Mouse (Mus musculus): ENCODE measurements at regions not wholly inside any gene's neighbourhood (a gene's known extent, or its start where the extent isn't known, plus 50 kb on each side); places are given as distances from the start of the nearest gene placed in this dataset.
"Not testable (repeated sequence)": the region's sequence is repeated elsewhere in the genome, so short reads cannot be mapped to it uniquely, and the experiment has no call there.

DNA sequence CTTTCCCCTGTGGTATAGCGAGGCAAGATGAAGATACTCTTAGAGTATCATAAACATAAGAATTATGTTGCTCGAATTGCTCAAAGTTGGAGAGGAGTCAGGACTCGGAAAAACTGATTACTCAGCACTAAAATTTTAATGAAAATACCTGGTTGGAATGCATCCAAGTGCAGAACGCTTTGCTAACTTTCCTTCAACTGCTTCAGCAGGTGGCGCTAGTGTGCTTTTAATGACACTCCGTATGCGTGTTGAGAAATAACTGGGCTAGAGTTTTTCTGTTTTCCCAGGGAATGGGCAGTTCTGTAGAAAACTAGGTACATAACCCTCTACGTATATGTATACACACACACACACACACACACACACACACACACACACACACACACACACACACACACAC, 221.0 kb downstream of the Grxcr1 start:
- DNase-seq (ENCODE audit: low spot score), result peak; percentile 80

DNA sequence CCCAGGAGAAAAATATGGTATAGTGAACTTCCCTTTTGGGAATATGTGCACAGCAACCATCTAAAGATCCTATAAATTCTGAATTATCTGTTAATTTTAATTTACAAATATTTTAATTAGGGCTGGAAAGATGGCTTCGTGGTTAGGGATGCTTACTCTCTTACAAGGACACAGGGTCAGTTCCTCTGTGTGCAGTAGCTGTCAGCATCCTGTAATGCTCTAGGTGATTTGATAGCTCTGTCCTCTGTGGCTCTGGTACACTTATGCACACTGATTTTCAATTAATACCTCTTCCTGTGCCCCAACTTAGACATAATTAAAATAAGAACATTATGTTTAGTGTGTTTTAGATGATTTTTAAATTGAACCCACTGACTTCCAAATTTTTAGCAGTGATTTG, 221.8 kb downstream of the Grxcr1 start:
- no peak for DNase-seq (ENCODE audit: low spot score)

DNA sequence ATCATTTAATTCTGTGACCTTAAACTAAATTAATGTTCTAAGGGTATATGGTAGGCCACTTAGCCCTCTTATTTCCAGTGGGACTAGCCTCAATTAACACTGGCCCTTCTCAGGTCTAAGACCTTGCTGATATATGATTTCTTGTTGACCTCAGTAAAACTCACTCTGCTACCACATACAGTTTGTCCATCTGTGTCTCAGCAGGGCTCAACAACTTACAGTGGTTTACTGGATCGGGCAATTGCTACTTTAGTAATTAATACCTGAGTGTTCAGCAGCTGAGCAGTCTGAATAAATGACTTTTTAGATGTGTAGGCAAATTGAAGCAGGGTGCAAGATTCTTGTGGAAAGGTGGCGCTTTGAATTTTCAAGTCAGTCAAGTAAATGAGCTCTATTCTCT, 222.5 kb downstream of the Grxcr1 start:
- DNase-seq (ENCODE audit: low spot score), result no peak

DNA sequence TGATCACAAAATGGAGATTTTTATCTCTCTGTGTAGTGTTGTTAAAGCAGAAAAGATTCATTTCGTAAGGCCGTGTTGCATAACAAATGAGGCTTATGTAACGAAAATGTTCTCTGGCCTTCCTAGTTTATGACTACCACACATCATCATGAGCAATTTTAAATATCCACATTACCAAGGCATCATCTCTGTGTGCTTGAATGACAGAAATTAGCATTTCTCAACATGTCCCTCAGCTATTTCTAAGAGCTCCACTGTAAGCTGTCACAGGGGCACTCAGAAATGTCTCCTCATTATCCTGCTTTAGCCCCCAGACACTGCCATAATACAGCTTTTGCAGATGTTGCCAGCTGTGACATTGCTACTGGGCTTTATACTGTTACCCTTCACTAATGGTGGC, 232.6 kb downstream of the Grxcr1 start:
- DNase-seq (ENCODE audit: low spot score), result no peak

DNA sequence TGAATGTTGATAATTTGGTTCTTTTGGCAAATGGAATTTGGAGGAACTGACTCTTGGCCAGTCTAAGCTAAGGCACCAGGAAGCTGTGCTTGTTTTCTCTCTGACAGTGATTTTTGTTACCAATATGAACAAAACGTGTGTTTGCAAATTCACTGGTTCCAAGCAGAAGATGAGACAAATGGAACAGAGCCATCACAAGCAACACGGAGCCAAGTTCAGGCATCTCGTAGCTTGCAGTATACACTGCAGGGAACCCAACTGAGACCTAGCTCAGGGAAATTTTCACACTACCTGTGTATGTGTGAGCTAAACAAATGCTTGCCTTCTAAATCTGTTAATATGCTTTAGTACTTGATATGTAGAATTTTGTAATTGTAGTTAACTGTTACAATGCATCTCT, 242.6 kb downstream of the Grxcr1 start:
- no peak for DNase-seq (ENCODE audit: low spot score)

DNA sequence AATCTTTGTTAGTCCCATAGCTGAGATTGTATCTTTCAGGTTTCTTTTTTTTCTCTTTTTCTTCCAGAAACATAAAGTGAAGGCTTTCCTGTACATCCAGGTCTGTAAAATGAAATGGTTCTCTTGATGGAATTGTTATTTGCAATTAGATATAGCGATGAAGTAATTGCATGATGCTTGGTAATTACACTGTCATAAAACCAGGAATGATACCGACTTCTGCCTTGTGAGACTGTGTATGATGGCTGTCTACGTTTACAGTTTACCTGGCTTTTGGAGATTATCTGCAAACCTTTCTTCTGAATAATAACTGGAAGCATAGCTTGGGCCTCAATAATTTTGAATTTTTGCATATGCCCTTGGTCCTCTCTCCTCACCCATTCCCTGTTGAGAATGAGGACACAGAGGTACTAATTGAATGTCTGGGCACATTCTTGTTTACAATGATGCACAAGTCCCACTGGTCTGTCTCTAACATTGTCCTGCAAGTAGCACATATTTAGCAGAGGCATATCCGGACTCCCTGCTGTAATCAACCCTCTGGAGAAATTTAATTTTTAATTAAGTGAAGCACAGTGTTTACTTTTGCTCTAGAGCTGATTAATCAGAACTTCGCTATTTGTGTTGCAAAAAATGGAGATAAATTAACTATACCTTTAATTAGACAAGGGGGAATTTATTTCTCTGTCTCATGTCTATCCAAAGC, 244.1 kb downstream of the Grxcr1 start:
- DNase-seq (ENCODE audit: low spot score), result no peak

DNA sequence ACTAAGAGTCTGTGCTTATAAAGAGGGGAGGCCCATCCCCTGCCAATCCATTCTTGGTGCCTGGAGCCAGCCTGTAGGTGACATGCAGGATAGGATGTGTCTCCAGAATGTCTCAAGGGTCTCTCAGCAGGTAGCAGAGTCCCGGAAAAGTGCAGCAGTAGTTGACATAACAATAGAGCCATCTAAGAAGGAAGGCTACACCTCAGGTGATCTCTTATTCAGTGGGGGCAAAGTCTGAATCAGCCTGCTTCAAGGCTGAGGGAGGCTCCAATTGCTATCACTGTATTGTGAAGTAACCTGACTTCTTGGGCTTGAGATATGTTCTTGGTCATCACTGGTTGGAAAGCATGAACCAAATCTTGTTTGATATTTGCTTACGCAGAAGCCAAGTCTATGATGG, 264.1 kb downstream of the Grxcr1 start:
- not testable (repeated sequence) for DNase-seq (ENCODE audit: low spot score)

DNA sequence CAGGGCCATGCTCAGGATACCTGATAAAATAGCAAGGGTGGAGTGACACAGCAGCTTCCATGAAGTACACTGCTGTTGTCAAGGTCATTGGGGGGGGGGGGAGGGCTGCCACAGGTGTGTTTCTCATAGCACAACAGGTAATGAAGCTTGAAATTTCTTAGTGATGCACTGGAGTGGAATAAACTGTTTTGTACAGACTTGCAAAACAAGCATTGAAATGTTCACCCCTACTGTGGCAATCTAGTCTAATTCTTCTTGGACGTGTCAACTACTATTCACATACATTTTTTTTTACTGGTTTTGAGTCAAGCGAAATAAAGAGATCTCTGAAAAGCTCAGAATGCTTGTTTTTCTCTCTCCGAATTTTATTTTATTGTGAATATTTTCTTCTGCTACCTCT, 281.6 kb downstream of the Grxcr1 start:
- DNase-seq (ENCODE audit: low spot score), result no peak

DNA sequence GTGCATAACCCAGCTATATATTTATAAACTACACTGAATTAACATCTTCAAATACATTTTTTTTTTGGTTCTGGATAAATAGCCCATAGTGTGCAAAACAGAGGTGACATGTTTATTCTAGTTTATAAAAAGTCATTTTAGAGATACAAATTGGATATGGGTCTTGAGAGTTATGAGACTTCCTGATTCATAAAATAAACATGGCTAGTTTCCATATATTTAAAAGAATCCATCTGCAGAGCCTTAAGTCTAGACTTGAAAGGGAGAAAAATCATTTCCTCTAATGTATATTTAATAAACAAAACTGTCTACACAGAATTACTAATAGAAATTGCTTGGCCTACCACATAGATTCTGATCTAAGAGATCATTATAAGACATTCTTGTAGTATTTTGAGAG, 287.3 kb downstream of the Grxcr1 start:
- no peak for DNase-seq (ENCODE audit: low spot score)

DNA sequence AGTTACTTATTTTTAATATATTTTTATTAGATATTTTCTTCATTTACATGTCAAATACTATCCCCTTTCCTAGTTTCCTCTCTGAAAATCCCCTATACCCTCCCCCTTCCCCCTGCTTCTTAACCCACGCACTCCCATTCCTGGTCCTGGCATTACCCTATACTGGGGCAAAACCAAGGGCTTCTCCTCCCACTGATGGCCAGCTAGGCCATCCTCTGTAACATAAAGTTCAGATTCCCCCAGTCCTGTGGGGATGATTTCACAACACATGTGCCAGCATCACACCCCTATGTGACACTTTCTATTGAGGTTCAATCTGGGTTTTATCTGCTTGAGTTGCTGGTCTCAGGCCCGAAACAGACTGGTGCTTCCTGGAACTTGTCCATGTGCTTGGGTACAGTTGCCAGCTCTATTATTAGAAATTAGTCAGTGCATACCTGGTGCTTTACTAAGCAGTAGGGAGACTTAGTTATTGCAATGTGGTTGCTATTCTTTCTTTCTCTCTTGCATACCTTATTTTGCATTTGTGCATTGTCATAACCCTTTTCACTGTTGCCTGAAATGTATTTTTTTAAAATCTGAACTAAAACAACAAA, 295.5 kb downstream of the Grxcr1 start:
- DNase-seq (ENCODE audit: low spot score), result no peak

DNA sequence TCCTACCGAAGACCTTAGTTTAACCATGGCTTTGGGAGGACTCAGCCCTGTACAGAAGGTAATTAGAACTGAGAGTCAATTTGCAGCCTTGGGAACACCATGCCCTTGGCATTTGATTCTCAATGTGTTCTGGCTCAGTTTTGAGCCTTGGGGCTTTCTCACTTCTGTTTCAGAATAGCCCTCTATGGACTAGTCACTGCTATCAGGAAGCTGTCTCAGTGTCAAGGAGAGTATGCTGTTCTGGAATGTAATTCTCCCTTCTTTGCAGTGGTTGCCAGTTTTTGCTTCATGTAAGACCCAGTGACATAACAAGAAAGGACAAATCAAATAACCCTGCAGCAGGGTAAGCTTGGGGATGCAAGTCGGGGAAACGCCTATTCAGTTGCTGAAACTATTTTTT, 297.7 kb downstream of the Grxcr1 start:
- DNase-seq (ENCODE audit: low spot score), result no peak

DNA sequence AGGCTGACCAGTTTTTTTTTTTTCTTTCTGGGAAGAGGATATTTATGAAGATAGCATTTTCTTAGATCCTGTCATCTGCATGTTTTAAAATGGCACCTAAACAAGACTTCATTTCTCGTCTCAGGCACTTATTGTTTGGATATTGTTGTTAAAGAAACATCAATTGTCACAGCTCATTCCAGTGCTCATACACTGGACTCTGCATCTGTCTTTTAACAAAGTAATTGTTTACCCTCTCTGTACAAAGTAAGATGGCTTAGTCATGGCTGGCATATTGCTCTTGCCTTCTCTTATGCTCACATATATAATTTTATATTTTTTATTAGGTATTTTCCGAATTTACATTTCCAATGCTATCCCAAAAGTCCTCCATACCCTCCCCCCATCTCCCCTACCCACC, 298.2 kb downstream of the Grxcr1 start:
- no peak for DNase-seq (ENCODE audit: low spot score)

DNA sequence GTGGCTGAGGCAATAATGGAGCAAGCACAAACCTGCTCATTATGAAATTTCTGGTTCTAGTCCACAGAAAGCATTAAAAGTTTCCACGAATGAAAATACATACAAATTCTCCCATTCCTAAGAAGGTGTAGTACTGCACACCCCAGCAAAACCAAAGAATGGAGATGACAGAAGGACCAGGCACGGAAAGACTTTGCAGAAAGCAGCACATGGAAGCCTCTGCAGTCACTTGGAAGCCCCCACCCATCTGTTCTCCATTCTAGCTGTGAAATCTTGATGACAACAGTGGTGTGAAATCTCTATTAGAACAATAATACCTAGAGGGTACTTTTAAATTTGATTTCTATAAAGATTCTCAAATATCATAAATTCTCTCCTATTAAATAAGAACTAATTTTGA, 319.3 kb downstream of the Grxcr1 start:
- no peak for DNase-seq (ENCODE audit: low spot score)

DNA sequence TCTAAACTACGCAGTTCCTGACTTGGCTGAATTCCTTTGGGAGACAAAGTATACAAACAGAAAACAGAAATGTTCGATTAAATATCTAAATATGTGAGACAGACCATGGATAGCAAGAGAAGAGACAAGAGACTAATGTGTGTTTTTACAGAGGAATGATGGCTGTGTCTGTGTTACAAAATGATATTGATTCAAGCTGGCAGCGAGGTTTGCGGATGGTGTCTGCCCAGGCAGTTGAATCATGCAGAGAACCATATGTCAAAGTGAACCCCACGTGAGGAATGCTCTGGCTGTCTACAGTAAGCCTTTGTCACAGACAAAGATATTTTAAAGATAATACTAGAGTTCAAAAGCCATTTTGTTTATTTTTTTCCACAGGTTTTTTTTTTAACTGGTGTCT, 320.2 kb downstream of the Grxcr1 start:
- no peak for DNase-seq (ENCODE audit: low spot score)

DNA sequence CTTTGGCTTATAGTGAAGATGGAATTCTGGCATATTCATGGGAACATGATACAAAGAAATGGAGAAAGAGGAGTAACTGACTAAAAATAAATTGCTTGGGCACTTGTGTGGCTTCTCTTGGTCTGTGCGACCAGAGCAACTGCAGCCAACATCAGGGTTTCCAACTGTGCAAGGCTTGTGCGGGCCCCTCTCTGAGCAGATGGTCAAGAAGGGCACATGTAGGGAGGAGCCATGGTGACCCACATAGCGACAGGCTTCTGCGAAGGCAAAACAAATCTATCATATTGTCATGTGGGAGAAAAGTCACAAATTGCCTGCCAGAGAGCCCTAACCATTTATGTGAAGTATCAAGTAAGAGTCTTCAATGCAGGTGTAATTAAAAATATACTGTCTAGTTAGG, 321.6 kb downstream of the Grxcr1 start:
- no peak for DNase-seq (ENCODE audit: low spot score)

DNA sequence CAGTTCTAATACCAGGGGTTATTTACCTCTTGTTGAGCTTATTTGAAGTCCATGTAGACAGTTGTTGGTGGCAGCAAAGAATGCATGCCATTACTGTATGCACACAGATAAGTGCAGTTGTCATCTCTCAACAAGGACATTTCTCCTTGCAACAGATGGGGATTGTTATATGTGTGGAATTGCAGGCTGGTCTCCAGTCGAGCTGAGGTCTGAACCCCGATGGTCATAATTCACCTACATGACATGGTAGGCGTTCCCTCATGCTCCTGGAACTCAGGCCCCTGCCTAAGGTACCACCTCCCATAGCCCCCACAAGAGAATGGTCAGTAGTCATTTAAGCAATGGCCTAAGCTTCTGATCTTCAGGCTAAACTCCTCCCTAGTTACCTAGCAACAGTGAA, 322.2 kb downstream of the Grxcr1 start:
- DNase-seq (ENCODE audit: low spot score), result not testable (repeated sequence)

DNA sequence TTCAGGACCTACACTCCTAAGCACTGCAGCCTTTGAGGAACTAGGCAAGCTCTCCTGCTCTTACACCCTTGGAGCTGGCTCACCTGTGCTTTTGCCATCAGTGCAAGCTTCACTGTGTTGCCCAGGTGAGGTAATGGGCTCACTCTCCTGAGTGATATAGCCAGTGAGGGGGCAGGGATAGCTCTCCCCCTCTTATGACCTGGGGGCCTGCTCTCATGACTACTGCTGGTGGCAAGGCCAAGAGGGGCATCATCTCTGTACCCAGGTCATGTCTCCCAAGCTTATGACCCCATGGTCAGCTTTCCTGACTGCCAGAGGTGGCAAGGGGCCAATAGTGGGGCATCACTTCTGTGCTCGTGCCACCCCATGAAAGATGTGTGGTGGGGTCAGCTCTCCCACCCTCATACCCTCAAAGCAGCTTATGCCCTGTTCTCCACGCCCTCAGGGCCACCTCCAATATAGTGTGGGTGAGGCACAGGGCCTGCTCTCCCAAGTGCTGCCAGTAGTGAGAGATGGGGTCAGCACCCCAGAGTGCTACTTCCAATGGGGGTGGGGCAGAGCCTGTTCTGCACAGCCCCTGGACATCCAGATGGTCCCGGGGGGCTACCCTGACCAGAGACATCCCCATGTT, 330.1 kb downstream of the Grxcr1 start:
- no peak for DNase-seq (ENCODE audit: low spot score)

DNA sequence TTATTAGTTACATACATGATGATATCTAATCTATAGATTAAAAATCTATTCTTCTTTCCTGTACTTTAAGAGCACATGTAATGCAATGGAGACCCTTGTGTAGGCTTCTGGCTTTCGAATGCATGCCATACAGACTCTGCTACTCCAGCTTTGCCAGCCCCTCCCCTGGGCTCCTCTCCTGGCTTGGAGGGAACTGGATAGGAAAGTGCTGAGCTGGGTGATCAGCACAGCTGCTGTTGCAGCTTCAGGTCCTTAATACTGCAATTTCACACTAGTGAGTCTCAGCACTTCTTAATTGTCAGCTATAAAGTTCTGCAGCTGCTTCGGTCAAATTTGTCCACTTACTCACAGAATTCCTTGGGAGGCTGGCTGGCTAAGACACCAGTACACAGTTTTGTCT, 341.4 kb downstream of the Grxcr1 start:
- DNase-seq (ENCODE audit: low spot score), result no peak
